Mouse (Mus musculus) gastrocnemius, postnatal 14 days (tissue): ENCODE data around the gene Mllt3. TPM values are rescaled to one million over a fixed set of nuclear protein-coding genes. Genes with fewer than 3 reads are reported as not detected.

Experiments used
- DNase-seq: peaks from one replicate; pipeline ENCODE4 v3.0.0; 2021; ENCODE audit warnings: mixed read lengths
- intact Hi-C: fragments of 180-260 bp; cut with DNase I; formaldehyde crosslinking; loops from one replicate; pipeline ENCODE4 v1.15.1; 2025; ENCODE audit warnings: low total_unique reads
- total RNA-seq, 2 experiments: library from RNA; stranded (reverse); gene quantifications; 2 replicates each; pipeline ENCODE4 v1.2.3; 2021

The Mllt3 gene
- total RNA-seq, 2 experiments from 2014 or later: 33.5 TPM

DNA sequence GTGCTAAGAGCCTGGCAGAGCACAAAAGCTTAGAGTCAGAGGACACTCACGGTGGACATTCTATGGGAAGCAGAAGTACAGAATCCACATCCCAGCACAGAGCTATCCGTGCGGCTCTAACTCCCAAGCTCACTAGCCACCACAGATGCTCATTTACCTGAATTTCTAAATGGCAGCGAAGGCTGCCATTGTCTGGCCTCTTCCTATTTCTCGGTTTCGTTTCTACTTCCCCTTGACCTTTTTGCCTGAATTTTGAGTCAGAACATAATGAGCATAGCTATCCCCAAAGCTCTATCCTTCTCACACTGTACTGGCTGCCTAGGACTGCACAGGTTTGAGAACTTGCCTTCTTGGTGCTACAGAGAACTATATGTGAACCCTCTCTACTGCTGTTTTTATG lies 274.1 kb downstream of the Mllt3 start:
- intact Hi-C loops: no loop called here
- DNase-seq: no peak

DNA sequence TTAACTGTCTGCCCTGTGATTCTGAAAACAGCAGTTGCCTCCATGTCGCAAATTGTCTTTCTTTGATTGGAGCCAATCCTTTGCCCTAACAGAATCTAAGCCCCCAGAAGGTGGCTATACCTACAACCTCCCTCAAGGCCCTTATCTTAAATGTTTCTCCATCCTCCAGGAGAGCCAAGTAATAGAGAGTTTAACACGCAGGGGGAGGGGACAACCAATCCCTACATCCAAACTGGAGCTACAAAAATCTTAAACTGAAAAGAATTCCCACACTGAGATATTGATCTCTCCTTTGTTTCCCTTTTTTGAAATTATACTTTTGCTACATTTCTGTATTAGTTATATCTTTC lies 281.7 kb downstream of the Mllt3 start:
- no peak for DNase-seq
- intact Hi-C loops: no loop called here

DNA sequence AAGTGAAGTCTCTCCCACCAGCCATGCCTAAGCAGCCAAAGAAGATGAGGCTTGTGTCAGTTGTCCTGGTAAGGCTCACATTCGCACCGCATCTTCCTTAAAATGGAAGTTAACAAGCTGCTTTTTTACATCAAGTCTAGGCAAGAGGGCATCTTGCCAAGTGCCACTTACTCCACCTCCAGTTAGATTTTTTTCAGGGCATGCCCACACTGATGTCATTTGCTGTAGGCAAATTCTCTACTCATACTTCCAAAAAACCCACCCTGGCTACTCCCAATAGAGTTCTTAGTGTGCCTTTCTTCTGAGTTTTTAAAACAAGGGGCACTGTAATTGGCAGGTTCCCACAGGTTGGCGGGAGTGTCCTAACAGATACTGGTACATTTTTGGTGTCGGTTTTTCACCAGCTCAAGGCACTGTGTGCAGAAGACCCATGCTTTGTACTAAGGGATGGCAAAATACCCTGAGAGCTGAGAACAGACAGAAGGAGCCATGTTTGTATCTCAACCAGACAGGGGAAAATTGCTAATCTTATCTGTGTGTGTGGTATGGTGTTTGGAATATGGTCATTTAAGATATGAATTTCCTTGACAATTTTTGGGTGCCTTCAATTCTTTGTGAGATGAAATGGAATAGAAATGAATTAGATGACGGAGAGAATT lies 282.2 kb downstream of the Mllt3 start:
- intact Hi-C loops: no loop called here
- DNase-seq: no peak

DNA sequence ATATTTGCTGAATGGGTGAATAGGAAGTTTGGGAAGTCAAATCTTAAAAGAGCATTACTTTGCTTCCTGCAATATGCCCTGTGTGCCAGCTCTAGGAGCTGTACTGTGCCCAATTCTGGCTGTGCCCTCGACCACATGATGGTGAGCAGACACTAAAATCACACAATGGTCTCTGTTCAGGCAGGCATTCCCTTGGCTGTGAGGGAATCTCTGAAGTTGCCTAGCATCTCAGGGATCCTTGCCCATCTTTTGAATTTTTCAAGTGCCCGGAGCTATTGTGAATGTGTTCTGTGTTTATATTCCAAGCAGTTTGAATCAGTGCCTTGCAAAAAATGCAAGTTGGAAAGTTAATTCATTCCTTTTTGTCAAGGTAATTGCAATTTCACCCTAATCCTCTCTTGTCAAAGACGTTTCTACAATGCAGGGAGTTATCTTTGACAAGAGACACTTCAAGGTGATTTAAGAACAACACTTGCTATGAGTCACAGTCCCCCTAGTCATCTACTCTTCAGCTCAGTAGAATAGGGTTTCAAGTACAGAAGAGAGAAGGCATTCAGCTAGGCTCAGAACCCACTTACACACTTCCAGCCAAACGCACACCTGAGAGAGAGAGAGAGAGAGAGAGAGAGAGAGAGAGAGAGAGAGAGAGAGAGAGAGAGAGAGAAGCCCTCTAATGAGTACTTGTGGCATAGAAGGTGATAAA lies 283.5 kb downstream of the Mllt3 start:
- intact Hi-C loops: no loop called here
- DNase-seq: no peak

DNA sequence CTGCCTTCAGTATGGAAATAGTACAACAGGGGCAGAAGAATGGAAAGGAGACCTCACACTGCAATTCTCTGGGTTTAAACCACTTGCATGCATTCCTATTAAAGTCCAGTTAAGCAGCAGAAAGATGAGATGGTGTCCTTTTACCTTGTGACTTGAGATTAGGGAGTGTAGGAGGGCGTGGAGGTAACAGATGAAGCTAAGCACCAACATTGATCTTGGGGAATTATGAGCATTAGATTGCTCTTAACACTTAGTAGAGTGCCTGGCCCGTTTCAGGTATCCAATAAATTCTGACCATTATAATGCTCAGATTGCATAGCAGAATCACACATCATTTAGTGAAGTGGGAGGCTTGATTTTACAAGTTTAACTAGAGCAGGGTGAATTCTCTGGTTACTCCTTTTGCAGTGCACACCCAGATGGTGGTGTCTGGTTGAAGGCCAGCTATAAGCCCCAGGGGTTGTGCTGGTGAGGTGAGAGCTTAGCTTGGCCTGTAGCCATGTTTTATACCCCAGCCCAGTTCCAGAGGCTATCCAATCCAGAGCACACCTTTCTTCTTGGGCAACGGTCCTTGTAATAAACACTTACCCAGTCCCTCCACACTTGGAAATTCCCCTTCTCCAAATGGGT lies 288.0 kb downstream of the Mllt3 start:
- intact Hi-C loops: no loop called here
- no peak for DNase-seq

DNA sequence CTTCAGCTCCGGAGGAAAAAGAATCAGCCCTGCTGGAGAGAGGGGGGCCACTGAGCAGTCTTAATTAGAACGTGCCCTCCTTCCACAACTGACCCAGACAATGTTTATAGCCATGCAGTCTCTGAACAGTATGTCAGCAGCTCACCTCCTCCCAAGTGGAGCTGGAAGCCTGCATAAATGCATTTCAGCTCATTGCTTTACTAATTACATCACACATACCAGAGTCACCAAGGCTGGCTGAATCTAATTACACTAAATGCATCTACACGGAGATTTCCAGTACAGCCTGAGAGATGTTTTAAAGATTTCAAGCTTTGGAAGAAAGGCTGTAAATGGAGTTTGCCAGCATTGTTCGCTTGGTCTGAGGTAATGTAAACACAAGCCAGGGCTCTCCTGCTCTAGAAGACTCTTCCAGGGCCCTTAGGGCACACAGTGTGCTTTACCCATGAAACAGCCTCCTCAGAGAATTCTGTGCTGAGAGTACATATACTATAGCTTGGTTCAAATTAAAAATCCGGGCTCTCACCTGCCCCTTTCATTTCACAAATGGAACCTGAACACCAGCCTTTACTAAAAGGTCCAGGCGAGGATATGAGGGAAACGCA lies 293.5 kb downstream of the Mllt3 start:
- intact Hi-C loops: no loop called here
- no peak for DNase-seq

DNA sequence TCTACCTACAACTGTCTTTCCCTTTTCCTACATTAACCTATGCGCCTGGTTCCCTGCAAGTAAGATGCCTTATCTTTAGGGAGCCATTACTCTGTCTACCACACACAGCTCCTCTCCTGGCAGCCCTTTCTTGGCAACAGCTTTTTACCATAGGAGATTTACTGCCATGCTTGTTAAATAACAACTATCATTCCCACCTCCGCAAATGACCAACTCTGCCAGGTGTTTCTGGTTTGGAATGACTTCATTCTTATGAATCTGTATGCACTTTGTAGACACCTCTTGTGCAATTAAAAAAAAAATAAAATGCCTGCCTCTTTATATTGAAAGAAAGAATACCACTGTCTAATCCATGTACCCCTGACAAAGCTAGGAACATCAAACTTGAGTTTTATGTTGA lies 294.1 kb downstream of the Mllt3 start:
- intact Hi-C loops: no loop called here

DNA sequence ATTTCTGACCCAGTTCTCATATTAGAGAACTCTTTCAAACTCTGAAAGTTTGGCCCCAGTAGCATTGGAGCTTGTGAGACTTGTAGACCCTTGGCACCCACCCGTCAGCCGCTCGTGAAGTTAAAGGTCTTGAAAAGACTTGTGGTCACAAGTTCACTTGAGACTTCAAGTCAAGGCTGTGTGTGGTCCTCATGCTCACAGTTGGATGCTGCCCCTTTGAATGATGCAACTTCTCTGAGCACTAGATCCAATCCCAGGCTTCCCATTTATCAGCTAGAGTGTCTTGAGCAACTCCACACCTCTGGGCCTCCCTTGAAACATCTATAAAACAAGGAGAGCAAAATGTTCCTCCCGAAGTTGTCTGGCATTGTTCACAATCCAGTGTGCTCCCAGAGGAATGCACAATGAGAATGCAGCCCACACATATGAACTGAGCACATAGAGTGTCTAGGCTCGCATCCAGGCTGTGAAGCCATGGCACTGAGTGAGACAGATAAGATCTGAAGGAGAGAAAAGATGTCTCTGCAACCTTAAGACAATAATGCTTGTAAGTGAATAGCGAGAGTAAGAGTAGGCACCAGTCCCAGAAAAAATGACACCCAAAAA lies 295.9 kb downstream of the Mllt3 start:
- DNase-seq: no peak
- intact Hi-C loops: no loop called here

More for the DNA sequence above, 294.1 kb downstream of the Mllt3 start:
- DNase-seq: no peak

DNA sequence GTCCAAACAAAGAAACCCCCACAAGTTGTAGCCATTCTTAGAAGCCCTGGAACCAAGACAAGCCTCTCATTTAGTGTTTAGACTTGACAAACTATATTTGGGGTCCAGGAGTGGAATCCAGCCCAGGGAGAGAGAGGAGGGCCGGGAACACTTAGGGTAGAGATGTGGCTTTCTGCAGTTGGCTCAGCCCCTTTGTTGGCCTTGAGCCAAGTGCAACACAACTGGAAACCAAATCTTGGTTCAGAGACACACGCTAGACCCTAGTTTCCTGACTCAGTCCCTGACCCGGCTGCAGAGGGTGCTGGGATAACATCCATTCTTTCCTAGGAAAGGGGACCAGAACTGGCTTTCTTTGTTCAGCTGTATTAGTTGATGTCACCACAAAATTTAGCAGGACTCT lies 296.4 kb downstream of the Mllt3 start:
- intact Hi-C loops: no loop called here
- no peak for DNase-seq

DNA sequence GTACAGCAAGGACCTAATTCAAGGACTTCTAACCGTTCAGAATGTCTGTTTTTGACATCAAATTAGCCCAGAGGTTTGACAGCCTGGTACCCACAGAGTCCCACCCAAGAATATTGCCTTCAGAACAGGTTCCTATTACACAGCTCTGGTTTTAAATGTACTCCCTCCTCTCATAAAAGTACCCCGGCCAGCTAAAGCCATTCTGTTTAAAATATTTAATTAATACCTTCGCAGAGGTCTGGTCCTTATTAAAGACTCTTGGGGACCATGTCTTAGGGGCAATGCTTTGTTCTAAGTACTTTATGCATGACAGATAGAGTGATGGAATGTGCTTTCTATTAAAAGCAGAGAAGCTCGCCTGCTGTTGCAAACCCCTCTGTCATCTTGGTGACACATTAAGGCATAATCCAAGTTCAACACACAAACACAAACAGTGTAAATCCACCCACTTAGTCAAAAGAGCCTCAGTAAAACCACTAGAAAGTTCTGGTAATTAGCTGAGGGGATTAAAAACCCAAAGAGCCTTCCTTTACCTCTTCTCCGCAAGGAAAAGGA lies 302.0 kb downstream of the Mllt3 start:
- intact Hi-C loops: no loop called here
- no peak for DNase-seq

DNA sequence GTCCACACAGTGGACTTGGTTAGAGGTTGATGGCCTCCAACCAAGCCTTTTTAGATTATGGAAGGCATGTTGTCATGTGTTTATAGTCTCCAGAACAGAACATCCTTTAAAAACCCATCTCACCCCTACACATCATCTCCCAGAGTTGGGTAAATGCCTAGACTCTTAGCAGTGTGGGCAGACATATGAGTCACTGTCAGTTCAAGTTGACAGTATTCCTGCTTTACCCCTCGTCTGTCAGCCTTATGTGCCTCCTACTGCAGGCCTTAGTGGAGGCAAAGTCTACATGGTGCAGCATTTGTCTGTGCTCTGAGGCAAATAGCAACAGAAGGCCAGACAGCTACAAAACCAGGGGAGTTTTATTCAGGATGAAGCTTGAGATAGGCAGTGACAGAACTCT lies 304.6 kb downstream of the Mllt3 start:
- intact Hi-C loops: no loop called here
- no peak for DNase-seq

DNA sequence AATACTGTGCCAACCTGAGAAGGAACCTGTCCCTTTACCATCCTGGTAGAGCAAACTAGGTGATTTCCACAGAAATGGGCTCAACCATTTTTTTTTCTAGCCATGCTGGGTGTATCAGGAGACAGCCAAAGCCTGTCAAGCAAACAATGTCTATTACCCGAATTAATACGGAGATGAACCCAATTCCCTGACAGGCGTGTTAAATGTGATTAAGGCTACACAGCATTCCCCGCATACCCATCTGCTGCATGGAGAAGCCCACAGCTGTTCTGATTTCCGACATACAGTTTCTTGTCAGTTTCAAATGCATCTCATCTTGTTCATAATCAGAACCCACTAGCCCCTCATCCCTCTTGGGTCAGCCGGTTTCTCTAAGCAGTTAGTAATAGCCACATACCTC lies 309.7 kb downstream of the Mllt3 start:
- intact Hi-C loops: no loop called here
- no peak for DNase-seq

Other genes with a start within 250 kb of the Mllt3 start
- 10 to 100 TPM; 12.0 to 14.6 TPM for gene Focad, start 61.3 kb upstream of the Mllt3 start, total RNA-seq